9 mouse cellular contexts compared by ENCODE assay signal in genomic region chr1:73914076-73914475, GRCm38 (mm10).
DNase-seq lines count a peak whose midpoint lies in the region; ATAC-seq and TF ChIP-seq lines count a peak whose summit lies in the region.
"Had no signal": no experiment of that assay in that cellular context is flagged by ENCODE, and none has a peak within 500 bp of the region (broad histone marks: within the 10 kb centered on the region; RNA-seq: fewer than 3 reads in every experiment).

No protein-coding gene starts in this region.

- TF ChIP-seq EP300 in heart, postnatal 0 days (IDR thresholded peaks at IDR 0.05; ENCODE audit: low read depth), result no peak

- intact Hi-C loops in left cerebral cortex, postnatal 14 days (cut with DNase I), result no loop called here

- H3K4me1 ChIP-seq in kidney, adult 2 months (ENCODE audit: control insufficient read depth, insufficient read depth, low read length), result no peaks in the 10 kb centered on the region
- H3K4me1 ChIP-seq in heart, postnatal 0 days (ENCODE audit: control insufficient read depth, insufficient read depth), result peaks cover 40% of the 10 kb centered on the region
- H3K4me1 ChIP-seq in lung, embryonic 15.5 days, result peaks cover 11% of the 10 kb centered on the region

- DNase-seq in kidney, adult 2 months, result peak; percentile 16
- DNase-seq in kidney, adult 11 months, result no peak
- peak; percentile 72 for DNase-seq in embryo, embryonic 11 days
- DNase-seq in heart, postnatal 0 days (ENCODE audit: low spot score), result no peak
- no peak for DNase-seq in yolk sac, embryonic 10.5 days (ENCODE audit: low spot score)
- DNase-seq in left cerebral cortex, postnatal 14 days (ENCODE audit: low spot score in 2 of 2), result no peak
- DNase-seq in c-Kit-positive CD71-positive TER-119-positive erythroid progenitor cells, embryonic 14.5 days (ENCODE audit: low spot score), result no peak

- no peak for TF ChIP-seq POLR2A in kidney, adult 2 months (IDR thresholded peaks at IDR 0.05; ENCODE audit: low read depth, low read length)

- no peak overlapping the region for H3K4me2 ChIP-seq in heart, postnatal 0 days (ENCODE audit: low read depth, low read length)
- no peak overlapping the region for H3K4me2 ChIP-seq in lung, embryonic 15.5 days
- H3K4me2 ChIP-seq: embryonic facial prominence, embryonic 15.5 days had no signal

- no peak overlapping the region for H3K4me3 ChIP-seq in kidney, adult 2 months (ENCODE audit: insufficient read depth, low read depth, low read length)
- H3K4me3 ChIP-seq in heart, postnatal 0 days (ENCODE audit: low read depth, low read length), result no peak overlapping the region
- no peak overlapping the region for H3K4me3 ChIP-seq in lung, embryonic 15.5 days
- H3K4me3 ChIP-seq: embryonic facial prominence, embryonic 15.5 days had no signal

- H3K9ac ChIP-seq in heart, postnatal 0 days (replicated peaks; ENCODE audit: low read depth, low read length), result no peak overlapping the region
- H3K9ac ChIP-seq in lung, embryonic 15.5 days, result no peak overlapping the region
- H3K9ac ChIP-seq: embryonic facial prominence, embryonic 15.5 days had no signal

- no peaks in the 10 kb centered on the region for H3K9me3 ChIP-seq in heart, postnatal 0 days (replicated peaks; ENCODE audit: control insufficient read depth, low read length)
- no peaks in the 10 kb centered on the region for H3K9me3 ChIP-seq in lung, embryonic 15.5 days
- H3K9me3 ChIP-seq: embryonic facial prominence, embryonic 15.5 days had no signal

- no peak overlapping the region for H3K27ac ChIP-seq in kidney, adult 2 months (ENCODE audit: insufficient read depth, low read depth, low read length)
- H3K27ac ChIP-seq in heart, postnatal 0 days (ENCODE audit: low read depth), result peak overlapping the region; percentile 87
- H3K27ac ChIP-seq in lung, embryonic 15.5 days, result 0 out of 2 replicates have a peak overlapping the region, but pooled peaks have one; percentile 29

- 42% methylated on average over 9 of the region's 9 CpGs for WGBS in kidney, adult 2 months
- WGBS in heart, postnatal 0 days, result 31% methylated on average over 8 of the region's 9 CpGs
- WGBS in lung, embryonic 15.5 days, result 26% methylated on average over 9 of the region's 9 CpGs

- H3K36me3 ChIP-seq in kidney, adult 2 months (ENCODE audit: control insufficient read depth, insufficient read depth, low read length), result peaks cover 34% of the 10 kb centered on the region
- H3K36me3 ChIP-seq in heart, postnatal 0 days (replicated peaks; ENCODE audit: control insufficient read depth, insufficient read depth, low read length), result peaks cover 89% of the 10 kb centered on the region
- H3K36me3 ChIP-seq in lung, embryonic 15.5 days, result peaks cover 63% of the 10 kb centered on the region

- ATAC-seq in heart, postnatal 0 days (ENCODE audit: insufficient read depth, low read depth), result no peak
- ATAC-seq in lung, embryonic 15.5 days (ENCODE audit: borderline replicate concordance, extremely low read depth, low FRiP score, low TSS enrichment), result 0 out of 2 replicates have a peak, but pooled peaks have one; percentile 43

- TF ChIP-seq CTCF in kidney, adult 2 months (conservative IDR thresholded peaks at IDR 0.05; ENCODE audit: insufficient read depth, insufficient read length, low read depth, low read length), result no peak
- no peak for TF ChIP-seq CTCF in heart, postnatal 0 days (IDR thresholded peaks at IDR 0.05; ENCODE audit: low read depth)

- no peaks in the 10 kb centered on the region for H3K27me3 ChIP-seq in kidney, adult 2 months (replicated peaks; ENCODE audit: control insufficient read depth, insufficient read depth, low read length)
- no peaks in the 10 kb centered on the region for H3K27me3 ChIP-seq in heart, postnatal 0 days (ENCODE audit: control insufficient read depth, insufficient read depth, low read length)
- H3K27me3 ChIP-seq in lung, embryonic 15.5 days, result no peaks in the 10 kb centered on the region
- H3K27me3 ChIP-seq: embryonic facial prominence, embryonic 15.5 days had no signal

Comparison
In these comparisons a context has a peak if more than half of its experiments do, and no peak if none do; other contexts are left out.
1. DNase-seq: peak in kidney, adult 2 months (single experiment) and embryo, embryonic 11 days (single experiment); none in kidney, adult 11 months (single experiment), heart, postnatal 0 days (single experiment), yolk sac, embryonic 10.5 days (single experiment), left cerebral cortex, postnatal 14 days (0 of 2) and c-Kit-positive CD71-positive TER-119-positive erythroid progenitor cells, embryonic 14.5 days (single experiment).